Mouse (Mus musculus): Measurements from ENCODE around the gene Slc52a3.

Gene Slc52a3

DNA sequence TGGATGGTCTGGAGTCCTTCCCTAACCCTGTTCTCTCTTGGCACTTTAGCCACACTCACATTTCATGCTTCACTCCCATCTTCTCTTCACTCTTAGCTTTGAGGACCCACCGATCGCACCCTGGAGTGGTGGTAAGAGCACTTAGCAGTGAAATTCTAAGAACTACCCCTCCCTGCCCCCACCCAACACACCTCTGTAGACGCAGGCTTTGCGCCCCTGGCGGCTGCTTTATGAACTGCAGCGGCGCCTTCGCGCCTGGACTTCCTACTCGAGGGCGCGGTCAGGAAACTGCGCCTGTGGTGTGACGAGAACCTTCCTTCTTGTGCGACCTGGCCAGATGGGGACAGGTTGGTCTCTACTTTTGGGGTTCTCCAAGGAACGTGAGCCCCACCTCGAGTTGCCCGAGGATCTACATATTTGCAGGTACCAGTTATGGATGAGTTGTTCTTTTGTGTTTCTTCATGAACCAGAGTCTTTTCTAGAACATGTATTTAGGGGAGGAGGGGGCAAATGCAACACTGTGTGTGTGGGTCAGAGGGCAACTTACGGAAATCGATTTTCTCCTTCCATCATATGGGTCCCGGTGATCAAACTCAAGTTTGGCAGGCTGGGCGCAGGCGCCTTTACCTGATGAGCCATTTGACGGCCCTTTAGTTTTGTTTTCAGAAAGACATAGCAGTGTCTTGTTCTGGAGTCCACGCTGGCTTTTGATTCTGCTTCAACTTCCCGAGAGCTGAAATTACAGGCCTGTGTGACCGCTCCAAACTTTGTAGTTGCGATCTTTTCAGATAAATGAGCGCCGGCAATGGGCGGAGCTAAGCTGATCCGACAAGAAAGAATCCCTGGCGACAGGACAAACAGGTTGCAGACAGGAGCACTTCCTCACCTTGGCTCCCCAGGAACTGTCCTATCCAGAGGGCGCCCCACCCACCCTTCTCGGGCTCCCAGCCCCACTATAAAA lies at the start of gene Slc52a3:
Gene Slc52a3, plus strand, starts transcription at position 283 of the 961 bp plus-strand sequence.
- peak; percentile 94 for DNase-seq (ENCODE audit: low read depth)

GRCm38 (mm10) chr2:151947617-151948016 lies 48.7 kb upstream of the Slc52a3 start:
- DNase-seq (ENCODE audit: low read depth) = no peak

- no peak for DNase-seq (ENCODE audit: low read depth)
These were observed 48.0 kb upstream of the Slc52a3 start for GRCm38 (mm10) chr2:151948311-151948710.

- DNase-seq (ENCODE audit: low read depth) = no peak
These were observed 47.1 kb upstream of the Slc52a3 start for GRCm38 (mm10) chr2:151949082-151949774.

- DNase-seq (ENCODE audit: low read depth) = no peak
These were observed 42.6 kb upstream of the Slc52a3 start for GRCm38 (mm10) chr2:151953665-151954064.

GRCm38 (mm10) chr2:151956500-151957137 lies 39.7 kb upstream of the Slc52a3 start:
- no peak for DNase-seq (ENCODE audit: low read depth)

GRCm38 (mm10) chr2:151959274-151959673 lies 37.0 kb upstream of the Slc52a3 start:
- peak; percentile 93 for DNase-seq (ENCODE audit: low read depth)

- DNase-seq (ENCODE audit: low read depth) = peak; percentile 31
These were observed 34.8 kb upstream of the Slc52a3 start for GRCm38 (mm10) chr2:151961284-151962196.

DNA sequence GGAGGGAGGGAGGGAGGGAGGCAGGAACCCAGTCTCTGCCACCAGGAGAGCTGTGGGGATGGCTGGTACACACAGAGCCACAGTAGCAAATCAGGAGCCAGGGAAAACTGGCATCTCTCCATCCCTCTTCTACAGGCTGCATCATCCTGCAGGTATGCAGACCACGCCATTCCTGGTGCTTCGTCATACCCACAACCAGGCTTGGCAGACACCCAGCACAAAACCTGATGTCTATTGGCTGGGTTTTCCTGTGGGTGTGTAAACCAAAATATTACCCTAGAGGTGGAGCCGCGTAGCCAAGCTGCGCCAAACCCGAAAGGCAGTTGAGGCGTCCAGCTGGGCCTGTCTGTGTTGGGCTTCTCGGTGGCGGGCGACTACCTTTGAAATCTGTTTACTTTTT lies 33.8 kb upstream of the Slc52a3 start:
- peak; percentile 51 for DNase-seq (ENCODE audit: low read depth)

- peak; percentile 27 for DNase-seq (ENCODE audit: low read depth)
These were observed 33.0 kb upstream of the Slc52a3 start for GRCm38 (mm10) chr2:151963319-151963718.

DNA sequence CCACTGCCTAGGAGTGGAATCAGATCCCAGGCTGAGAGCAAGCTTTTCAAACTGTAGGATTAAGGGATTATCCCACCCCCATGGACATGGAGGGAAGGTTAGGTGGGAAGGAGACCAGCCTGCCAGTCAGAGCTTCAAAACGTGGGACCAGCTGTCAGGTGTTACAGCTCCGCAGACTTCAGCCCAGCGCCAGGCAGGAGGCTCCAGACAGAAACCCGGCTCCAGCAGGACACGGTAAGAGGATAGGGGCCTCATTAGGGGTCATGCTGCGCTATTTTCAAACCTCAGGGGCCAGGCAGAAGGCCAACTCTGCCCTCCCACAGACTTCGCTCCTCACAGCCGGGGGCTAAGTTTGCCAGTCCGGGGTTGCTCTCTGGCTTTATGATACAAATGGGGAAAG lies 32.3 kb upstream of the Slc52a3 start:
- no peak for DNase-seq (ENCODE audit: low read depth)

- no peak for DNase-seq (ENCODE audit: low read depth)
These were observed 29.0 kb upstream of the Slc52a3 start for GRCm38 (mm10) chr2:151967176-151967750.

GRCm38 (mm10) chr2:151967792-151968191 lies 28.5 kb upstream of the Slc52a3 start:
- DNase-seq (ENCODE audit: low read depth) = peak; percentile 87

DNA sequence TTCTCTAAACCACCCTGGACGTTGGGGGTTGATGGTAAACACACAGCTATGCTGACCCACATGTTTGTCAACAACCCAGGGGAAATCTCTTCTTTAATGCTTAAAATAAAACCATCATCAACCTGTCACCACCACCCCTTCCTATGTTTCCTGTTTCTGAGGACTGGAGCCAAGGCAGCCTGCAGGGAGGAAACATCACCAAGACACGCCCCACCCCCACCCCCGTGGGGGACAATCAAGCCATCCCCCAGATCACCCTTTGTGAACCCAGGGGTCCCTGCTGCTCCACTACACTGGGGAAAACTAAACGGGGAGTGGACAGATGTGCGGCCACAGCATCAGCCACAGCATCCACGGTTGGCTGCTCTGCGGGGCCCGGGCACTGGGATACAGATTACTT lies 27.9 kb upstream of the Slc52a3 start:
- DNase-seq (ENCODE audit: low read depth) = peak; percentile 55

DNA sequence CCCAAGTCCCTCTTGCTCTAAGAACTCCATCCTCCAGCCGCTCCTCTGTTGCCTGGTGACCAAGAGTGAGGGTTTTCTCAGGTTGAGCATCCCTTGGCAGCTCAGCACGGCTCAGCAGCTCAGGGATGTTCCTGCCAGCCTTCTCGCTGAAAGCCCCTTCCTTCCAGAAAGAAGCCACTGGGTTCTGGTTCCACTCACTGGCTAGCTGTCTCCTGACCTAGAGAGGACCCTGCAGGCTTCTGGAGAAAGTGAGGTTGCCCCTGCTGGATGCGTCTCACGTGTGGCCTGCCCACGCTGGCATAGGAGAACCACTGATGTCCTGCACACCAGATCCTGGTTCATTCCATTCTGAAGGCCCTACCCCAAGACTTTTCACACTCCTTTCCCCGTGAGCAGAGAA lies 27.3 kb upstream of the Slc52a3 start:
- DNase-seq (ENCODE audit: low read depth) = peak; percentile 27

- peak; percentile 23 for DNase-seq (ENCODE audit: low read depth)
These were observed 26.9 kb upstream of the Slc52a3 start for GRCm38 (mm10) chr2:151969396-151969795.

- DNase-seq (ENCODE audit: low read depth) = peak; percentile 94
These were observed 25.8 kb upstream of the Slc52a3 start for GRCm38 (mm10) chr2:151970191-151971172.

DNA sequence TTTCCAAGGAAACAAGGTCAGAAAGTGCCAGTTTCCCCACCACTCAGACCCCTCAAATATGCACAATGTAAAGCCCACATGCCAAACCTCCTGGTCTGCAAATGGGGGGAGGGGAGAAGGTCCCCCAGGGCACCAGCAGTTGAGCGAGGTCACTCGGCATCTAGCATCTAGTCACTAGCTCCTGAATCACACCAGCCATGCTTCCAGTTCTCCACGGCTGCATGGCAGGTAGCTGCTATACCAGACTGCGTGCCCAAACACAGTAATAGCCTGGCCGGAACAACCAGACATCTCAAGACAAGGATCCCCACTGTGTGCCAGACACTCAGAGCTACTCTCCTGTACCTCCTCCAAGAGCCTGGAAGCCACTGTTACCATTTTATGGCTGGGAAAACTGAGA lies 24.6 kb upstream of the Slc52a3 start:
- DNase-seq (ENCODE audit: low read depth) = peak; percentile 24

- DNase-seq (ENCODE audit: low read depth) = peak; percentile 86
These were observed 23.3 kb upstream of the Slc52a3 start for GRCm38 (mm10) chr2:151972880-151973594.

Data from induced T-regulatory cell, adult 2 months (primary cell).